Comparison of ENCODE assay signal across 24 mouse cellular contexts in genomic region chr7:49847939-49848338, GRCm38 (mm10).
"Had no signal": no experiment of that assay in that cellular context is flagged by ENCODE, and none has a peak within 500 bp of the region (broad histone marks: within the 10 kb centered on the region; RNA-seq: fewer than 3 reads in every experiment).

No protein-coding gene starts in this region.

- H3K4me2 ChIP-seq: heart, embryonic 11.5 days; hindbrain, embryonic 15.5 days; intestine, embryonic 15.5 days; limb, embryonic 12.5 days; liver, embryonic 11.5 days; liver, embryonic 13.5 days; liver, embryonic 15.5 days had no signal

- H3K36me3 ChIP-seq: intestine, embryonic 15.5 days had no signal

- ATAC-seq: inflammation-experienced regulatory T-cells, adult 6 months; intestine, embryonic 15.5 days; intestine, postnatal 0 days; liver, postnatal 0 days had no signal

- H3K9me3 ChIP-seq: hindbrain, embryonic 10.5 days; hindbrain, embryonic 15.5 days; intestine, embryonic 15.5 days; limb, embryonic 10.5 days; limb, embryonic 12.5 days; liver, embryonic 13.5 days; liver, embryonic 15.5 days had no signal

- H3K4me3 ChIP-seq: heart, adult 2 months; hindbrain, embryonic 10.5 days; hindbrain, embryonic 15.5 days; intestine, embryonic 15.5 days; layer of hippocampus, adult 2 months; left cerebral cortex, adult 2 months; limb, embryonic 10.5 days; limb, embryonic 12.5 days; liver, embryonic 13.5 days; liver, embryonic 15.5 days had no signal

- H3K9ac ChIP-seq: hindbrain, embryonic 15.5 days; intestine, embryonic 15.5 days; limb, embryonic 12.5 days; liver, embryonic 13.5 days; liver, embryonic 15.5 days; liver, postnatal 0 days had no signal

- H3K27ac ChIP-seq: heart, adult 2 months; hindbrain, embryonic 10.5 days; hindbrain, embryonic 15.5 days; intestine, embryonic 15.5 days; layer of hippocampus, adult 2 months; left cerebral cortex, adult 2 months; limb, embryonic 10.5 days; limb, embryonic 12.5 days; liver, embryonic 13.5 days; liver, embryonic 15.5 days had no signal

- DNase-seq: gastrocnemius, postnatal 14 days; gastrocnemius, postnatal 36 days; heart, adult 11 months; heart, adult 2 months; heart, postnatal 10 days; heart, postnatal 4 days; kidney, adult 18-20 months; kidney, adult 8-10 months; kidney, postnatal 14 days; liver; liver, embryonic 13.5 days; liver, postnatal 0 days had no signal

- H3K27me3 ChIP-seq: hindbrain, embryonic 15.5 days; intestine, embryonic 15.5 days; limb, embryonic 12.5 days; liver, embryonic 13.5 days; liver, embryonic 15.5 days had no signal

- H3K4me1 ChIP-seq: intestine, embryonic 15.5 days had no signal
